Mouse (Mus musculus) Muller cell, postnatal 12 days (primary cell): ENCODE results near the gene Arhgap19.

Source experiments
- DNase-seq: peaks from one replicate; pipeline ENCODE4 v3.0.0-alpha.2; 2015; ENCODE audit errors: inconsistent ontology term

Gene Arhgap19

DNA sequence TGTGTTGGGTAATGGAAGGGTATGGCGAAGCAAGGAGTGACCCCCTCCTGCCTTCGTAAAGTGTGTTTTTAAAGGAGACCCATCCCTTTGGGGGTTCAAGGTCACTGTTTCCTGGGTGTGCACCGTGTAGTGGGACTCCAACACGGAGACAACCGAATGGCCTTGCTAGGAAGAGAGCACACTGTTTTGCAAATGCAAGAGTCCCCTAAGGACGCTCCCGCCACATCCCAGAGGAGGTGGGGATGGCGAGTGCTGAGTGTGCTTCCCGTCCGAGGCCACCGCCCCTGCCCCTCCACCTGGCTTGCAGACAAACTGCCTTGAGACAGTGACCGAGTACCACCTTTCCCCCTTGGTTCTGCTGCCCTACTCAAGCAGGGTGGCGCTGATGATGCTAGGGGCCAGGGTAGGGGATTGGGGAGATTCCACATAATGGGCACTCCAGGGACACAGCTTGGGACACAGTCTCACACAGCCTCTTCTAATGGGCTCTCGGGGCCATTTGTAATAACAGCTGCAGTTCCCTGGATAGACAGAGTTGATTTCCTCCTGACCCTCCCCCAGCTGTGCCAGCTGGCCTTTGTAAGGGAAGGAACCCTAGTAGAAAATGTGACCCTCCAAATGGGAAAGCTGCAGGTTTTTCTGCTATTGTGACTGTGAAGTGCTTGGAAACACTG lies 30.0 kb upstream of the Arhgap19 start:
- DNase-seq: no peak

DNA sequence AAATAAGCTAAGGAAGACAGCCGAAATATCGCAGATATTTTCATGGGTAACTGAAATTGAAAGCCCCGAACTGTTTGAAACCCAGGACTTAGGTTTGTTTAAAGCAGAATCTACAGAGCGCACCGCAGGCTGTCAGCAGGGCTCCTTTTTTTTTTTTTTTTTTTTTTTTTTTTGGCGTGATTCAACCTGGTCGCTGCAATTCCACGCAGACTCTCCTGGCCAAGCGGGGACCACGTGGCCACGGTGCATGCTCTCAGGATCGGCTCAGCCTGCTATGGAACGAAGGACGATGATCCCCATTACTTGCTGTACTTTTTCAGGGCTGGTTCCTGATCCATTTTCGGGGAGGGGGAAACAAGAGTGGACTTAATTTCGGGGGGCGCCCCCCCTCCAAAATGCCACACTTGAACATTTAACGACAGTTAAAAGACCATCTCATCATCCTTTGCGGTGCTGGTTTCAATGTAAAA lies 29.3 kb upstream of the Arhgap19 start:
- no peak for DNase-seq

DNA sequence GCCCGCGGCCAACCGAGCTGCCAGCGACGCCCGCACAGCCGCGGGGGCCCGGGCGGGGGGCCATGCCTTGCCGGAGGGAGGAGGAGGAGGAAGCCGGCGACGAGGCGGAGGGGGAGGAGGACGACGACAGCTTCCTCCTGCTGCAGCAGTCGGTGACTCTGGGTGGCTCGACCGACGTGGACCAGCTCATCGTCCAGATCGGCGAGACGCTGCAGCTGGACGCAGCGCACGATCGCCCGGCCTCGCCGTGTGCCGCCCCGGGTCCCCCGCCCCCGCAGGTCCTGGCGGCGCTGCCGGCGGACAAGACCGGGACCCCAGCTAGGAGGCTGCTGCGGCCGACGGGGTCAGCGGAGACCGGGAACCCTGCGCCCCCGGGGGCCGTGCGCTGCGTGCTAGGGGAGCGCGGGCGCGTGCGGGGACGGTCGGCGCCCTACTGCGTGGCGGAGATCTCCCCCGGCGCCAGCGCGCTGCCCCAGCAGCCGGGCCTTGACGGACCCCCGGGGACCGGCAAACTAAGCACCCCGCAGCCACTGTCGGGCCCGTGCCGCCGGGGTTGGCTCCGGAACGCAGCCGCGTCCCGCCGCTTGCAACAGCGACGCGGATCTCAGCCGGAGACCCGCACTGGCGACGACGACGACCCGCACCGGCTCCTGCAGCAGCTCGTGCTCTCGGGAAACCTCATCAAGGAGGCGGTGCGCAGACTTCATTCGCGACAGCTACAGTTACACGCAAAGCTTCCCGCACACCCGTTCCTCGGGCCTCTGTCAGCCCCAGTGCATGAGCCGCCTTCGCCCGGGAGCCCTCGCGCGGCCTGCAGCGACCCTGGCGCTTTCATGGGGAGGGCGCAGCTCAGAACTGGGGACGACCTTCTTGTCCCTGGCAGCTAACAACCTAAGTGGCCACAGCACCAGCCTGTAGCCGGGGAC lies 28.5 kb upstream of the Arhgap19 start:
- peak; percentile 64 for DNase-seq

DNA sequence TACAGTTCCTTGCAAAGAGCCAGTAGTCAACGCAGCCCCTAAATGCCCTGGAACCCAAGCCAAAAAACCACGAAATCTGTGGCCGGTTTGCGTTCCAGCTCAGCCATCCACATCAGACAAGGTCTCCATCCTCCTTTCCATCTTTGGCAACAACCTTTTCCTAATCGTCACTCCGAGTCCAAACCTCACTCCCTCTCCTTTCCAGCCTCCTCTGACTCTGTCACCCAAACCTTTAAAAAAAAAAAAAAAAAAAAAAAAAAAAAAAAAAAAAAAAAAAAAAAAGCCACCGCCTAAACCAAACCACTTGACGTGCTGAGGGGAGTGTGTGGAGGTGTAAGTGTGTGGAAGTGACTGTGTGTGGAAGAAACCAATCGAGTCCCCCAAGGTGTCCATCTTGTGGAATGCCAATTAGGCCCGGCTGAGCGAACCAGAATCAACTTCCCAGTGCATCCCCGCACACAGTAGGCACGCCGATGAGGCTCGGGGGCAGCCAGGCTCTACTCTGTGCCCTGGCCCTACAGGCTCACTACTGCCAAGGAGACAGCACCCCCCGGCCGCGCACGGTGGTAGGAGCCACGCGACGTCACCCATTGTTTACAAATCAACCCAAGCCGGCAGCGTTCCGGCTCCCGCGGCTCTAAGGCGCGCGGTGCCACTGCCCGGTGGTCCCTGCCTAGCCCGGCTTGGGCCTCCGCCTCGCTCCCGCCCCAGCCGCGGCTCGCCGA lies 27.7 kb upstream of the Arhgap19 start, which contains the start of gene Frat1:
Frat1 (plus strand) TSS at position 590 of the 725 bp plus-strand sequence.
- DNase-seq: peak; percentile 94

DNA sequence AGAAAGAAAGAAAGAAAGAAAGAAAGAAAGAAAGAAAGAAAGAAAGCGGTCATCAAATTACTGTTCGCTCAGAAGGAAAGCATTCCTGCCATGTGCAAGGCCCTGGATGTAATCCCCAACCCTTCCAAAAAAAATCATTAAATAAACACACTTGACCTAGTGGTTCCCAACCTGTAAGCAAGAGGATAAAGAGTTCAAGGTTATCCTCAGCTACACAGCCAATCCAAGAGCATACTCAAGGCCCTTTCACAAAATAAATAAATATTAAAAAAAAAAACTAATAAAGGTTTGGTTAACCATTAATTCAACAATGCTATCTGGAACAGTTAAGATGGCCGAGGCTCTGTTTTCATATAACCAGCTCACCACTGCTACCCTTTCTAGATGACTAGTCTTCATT lies 27.1 kb upstream of the Arhgap19 start:
- no peak for DNase-seq

DNA sequence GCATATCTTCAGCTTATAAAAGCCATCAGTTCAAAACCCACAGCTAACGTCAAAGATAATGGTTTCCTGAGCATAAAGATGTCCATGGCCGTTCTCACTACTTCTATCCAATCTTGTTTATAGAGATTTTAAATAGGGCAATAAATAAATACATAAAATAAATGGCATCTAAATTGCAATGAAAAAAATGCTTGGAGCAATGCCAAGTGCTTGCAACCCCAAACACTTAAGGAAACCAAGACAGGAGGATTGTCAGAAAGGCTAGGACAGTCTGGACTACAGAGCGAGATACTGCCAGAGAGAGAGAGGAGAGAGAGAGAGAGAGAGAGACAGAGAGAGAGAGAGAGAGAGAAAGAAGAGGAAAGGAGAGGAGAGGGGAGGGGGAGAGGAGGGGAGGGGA lies 24.7 kb upstream of the Arhgap19 start:
- no peak for DNase-seq

DNA sequence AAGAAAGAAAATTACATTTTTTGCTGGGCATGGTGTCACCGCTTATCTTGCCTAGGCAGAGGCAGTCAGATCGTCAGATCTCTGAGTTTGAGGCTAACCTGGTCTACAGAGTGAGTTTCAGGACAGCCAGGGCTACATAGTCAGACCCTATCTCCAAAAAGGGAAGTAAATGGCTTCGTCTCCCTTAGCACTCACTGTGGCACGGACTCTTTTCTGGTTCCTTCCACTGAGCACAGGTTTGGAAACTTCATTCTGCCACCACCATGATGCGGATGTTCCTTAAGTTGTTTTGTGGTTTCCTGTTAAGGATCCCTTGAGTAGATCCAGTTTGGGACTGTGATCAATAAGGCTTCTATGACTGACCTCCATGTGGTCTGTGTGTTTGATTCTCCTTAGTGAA lies 23.1 kb upstream of the Arhgap19 start:
- DNase-seq: no peak

DNA sequence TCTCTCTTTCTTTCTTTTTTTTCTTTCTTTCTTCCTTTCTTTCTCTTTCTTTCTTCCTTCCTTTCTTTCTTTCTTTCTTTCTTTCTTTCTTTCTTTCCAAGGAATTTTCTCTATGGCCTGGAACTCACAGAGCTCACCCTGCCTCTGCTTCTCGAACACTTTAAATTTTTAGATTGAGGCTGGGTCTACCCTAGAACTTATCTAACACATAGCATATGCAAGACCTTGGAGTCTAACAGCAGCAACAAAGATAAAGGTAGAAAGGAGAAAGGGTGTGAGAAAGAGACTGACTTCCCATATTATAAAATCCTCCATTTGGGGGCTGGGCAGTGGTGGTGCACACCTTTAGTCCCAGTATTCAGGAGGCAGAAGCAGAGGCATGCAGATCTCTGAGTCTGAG lies 20.7 kb upstream of the Arhgap19 start:
- no peak for DNase-seq

DNA sequence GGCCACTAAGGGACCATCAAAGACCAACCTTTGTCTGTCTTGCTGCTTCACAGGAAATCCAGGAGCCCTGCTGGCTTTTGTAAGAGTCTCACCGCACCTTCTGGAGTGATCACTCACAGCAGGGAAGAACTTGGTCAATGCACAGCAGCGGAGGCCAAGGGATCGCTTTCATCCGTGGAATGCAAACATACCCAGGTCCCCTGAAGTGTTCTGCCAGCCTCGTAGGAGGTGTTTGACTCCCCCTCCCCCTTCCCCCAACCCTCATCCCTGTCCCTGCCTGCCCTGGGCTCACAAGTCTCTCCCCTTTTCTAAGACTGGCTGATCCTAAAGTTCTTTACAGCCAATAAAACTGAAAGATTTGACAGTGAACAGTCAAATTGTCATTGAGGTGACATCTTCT lies 19.6 kb upstream of the Arhgap19 start:
- no peak for DNase-seq

DNA sequence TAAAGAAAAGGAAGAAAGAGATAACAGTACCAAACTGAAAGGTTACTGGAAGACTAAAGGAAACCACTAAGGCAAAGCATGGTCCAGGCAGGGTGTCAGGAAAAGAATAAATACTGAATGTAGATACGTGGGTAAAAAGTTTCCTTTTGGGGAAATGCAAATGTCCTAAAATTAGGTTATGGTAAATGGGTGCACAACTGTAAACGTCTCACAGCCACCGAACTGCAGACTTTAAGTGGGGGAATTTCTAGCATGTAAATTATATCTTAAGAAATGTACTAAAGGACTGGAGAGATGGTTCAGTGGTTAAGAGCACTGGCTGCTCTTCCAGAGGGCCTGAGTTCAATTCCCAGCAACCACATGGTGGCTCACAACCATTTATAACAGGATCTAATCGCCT lies 16.9 kb upstream of the Arhgap19 start:
- DNase-seq: no peak

DNA sequence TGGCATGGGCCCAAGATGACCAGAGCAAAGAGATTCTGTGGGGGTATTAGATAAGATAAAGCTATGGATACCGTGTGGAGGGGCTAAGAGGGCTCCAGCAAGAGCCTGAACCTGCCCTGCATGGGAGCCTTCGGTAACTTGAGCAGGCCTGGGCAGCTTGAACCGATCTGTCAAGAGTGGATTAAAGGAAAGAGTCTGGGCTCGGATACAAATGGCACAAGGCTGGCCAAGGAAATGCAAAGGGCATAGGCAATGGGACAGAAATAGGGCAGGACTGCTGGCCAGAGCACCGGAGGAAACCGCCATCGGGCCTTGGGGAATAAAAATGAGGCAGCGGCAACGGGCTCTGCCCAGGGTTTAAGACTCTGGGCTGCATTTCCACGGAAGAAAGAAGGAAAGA lies 15.5 kb upstream of the Arhgap19 start:
- no peak for DNase-seq

DNA sequence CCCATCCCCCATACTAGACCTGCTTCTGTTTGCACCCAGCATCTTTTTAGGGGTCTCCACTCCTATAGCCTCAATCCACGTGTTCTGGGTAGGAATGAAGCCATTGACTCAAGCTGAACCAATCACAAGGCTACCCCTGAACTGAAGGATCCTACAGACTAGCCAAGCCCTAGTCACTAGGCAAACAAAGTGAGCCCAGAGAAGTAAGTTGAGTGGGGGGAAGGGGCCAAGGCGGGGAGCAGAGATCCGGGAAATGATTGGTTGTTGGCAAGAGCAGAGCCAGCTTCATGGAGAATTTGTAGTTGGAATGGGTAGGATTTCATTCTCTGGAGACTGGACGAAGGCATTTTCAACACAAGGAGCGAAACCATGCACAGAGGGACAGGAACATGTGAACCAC lies 15.1 kb upstream of the Arhgap19 start:
- no peak for DNase-seq

DNA sequence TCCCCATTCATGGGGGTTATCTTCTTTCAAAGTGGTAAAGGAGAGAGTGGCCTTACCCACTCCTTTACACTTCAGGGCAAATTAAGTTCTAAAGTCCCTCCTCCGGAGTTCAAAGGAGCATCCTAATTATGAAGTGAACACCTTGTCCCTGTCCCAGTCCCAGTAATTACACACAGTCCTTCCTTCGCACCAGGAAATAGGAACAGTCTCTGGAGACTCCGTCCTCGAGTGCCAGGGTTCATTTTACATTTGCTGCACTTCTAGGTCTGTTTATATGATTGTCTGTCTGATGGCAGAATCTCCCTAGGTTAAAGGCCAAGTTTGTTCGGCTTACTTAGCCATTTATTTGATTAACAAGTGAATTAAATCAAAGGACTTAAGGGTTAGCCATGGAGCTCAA lies 14.6 kb upstream of the Arhgap19 start:
- DNase-seq: no peak

DNA sequence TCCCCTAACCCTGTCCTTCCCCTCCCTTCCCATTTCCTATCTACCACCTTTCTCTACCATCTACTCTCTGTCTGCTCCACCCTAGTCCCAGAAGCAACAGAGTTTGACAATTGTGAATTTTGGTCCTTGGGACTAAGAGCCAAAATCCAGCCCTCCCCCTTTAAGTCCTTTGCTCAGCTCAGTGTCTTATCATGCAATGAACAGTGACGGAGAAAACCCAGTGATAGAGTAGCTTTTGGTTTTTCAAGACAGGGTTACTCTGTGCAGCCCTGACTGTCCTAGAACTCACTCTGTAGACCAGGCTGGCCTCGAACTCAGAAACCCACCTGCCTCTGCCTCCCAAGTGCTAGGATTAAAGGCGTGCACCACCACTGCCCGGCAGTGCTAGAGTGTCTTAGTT lies 11.5 kb upstream of the Arhgap19 start:
- no peak for DNase-seq

DNA sequence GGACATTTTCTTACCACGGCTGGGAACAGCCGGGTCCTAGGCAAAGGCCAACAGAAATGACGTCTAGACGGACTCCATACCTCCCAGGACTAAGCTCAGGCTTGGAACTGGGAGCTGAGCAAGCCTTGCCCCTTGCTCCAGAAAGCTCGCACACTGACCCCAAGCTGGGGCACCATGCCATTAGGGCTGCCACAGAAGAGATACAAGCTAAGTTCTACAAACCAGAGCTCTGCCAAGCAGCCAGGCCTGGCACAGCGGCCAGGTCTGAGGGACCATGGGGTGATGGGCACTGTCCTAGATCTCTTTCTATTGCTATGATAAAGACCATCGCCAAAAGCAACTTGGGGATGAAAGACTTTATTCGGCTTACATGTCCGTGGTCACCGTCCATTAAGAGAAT lies 10.7 kb upstream of the Arhgap19 start:
- no peak for DNase-seq

DNA sequence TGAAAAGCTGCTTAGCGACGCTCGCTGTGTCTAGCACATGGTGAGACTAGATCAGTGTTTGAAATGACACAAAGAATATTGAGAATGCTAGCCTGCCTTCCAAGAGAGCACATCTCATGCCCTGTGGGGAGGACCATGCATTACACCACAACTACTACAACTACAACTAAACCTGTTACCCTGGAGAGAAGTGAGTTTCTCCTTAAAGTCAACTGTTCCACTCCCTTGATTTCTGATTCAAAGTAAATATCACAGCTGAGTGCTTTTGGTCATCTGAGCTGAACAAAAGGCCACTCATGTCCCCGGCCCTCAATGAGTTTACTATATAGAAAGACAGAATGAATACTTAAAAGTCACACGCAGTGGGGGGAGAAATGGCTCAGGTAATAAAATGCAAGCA lies 8.2 kb upstream of the Arhgap19 start:
- DNase-seq: no peak

DNA sequence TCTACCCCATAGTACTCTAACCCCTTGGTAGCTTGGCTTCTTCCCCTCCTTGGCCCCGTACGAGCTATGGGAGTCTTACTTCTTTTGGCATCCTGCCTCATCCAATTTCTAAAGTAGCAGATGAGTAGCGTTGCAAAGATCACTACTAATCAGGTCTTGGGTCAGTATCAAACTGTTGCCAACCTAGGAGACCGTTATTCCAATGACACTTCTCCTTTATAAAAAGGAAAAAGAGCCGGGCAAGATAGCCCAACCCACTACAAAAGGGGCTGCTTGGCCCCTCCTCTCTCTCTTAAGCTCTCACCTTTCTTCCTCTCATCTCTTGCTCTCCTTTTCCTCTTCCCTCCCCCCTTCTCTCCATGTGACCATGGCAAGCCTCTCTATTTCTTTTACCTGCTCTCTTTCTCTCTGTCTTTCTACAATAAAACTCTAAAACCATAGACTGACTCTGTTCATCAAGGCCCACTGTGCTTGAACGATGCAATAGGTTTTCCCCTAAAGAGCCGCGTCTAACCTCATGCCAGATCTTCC lies 6.3 kb upstream of the Arhgap19 start:
- no peak for DNase-seq

DNA sequence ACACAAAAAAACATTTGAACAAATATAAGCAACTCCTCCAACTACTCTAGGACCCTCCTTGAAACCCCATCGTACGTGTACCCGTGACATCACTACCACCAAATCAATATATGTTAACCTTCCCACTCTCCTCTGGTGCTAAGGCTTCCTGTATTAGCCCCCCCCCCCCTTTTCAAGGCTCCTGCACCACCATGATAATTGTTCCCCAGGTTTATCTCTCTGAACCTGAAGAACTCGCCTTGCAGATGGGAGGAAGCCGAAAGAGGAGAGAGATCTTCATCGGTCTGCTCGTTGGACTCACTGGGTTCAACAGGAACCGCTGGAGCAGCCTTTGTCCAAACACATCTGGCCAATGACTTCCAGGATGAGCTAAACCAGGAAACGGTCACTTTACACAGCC lies 5.7 kb upstream of the Arhgap19 start:
- DNase-seq: no peak

DNA sequence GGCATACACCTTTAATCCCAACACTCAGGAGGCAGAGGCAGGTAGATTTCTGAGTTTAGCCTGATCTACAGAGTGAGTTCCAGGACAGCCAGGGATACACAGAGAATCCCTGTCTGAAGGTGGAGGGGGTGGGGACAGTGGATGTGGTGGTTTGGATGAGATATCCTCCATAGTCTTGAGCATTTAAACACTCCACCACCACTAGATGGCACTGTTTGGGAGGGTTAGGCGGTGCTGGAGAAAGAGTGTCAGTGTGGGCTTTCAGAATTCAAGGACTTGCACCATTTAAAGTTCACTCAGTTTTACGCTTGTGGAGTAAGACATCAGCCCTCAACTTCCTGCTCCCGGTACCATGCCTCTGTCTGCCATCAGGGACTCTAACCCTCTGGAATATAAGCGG lies 4.0 kb upstream of the Arhgap19 start:
- no peak for DNase-seq

DNA sequence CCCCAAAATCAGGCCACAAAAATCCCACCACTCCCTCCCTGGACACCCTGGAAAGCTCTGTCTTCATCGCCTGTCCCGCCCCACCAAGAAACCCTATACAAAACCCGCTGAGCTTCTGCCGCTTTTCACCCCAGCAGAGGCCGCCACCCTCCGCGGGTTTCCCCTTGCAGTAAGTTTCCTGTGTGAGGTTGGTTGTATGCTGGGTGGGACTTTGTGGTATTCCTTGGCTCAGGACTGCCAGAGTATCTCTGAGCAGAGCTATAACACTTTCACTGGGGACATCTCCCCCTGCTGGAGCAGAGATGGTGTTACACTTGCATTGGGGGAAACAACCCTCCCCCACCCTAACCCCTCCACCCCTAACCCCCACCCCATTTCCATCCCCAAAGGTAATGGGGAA lies 1.5 kb upstream of the Arhgap19 start:
- DNase-seq: peak; percentile 32

DNA sequence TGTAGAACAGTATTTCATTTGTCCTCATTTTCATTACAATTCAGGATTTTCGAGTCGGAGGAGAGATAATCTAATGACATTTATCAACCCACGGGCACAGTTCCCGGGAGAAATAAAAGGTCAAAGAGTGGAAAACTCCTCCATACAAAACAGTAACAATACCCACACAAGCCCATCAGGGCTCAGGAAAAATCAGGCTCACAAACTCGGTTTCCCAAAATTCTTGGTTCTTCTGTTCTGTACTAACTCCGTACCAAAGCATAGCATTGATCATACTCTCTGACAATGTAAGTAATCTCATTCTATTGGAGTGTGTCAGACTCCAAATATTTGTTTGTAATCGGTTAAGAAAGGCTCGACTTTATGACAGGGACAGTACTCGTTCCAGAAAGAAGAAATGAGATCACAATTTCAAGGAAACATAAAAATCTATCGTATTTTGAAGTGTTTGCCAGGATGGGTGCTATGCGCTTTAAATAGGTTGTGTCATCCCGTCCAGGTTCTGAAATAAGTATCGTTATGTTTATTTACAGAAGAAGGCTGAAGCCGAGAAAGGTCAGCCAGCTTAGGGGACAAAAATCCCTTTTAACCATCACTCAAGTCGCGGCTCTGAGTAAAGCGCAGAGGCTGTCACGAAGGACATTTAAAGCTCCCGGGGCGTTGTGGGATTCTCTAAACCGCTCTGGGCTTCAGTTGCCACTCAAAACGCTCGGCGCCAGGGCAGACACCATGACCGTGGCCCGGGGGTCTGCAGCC lies 683 bp downstream of the Arhgap19 start:
- no peak for DNase-seq
